Mouse (Mus musculus) midbrain, embryonic 16.5 days (tissue): ENCODE measurements around the gene Adprhl2. TPM values are rescaled to one million over a fixed set of nuclear protein-coding genes. Genes with fewer than 3 reads are reported as not detected.

ENCODE experiments used
- ATAC-seq: fragments of 200-750 bp; cut with Nextera tagmentation; 2 replicates; pipeline ENCODE4 v1.8.0; 2017; ENCODE audit warnings: moderate TSS enrichment
- H3K27ac ChIP-seq: fragments of 300-500 bp; sonication (generic); 2 replicates; pipeline ENCODE4 v1.5.1; 2014; ENCODE audit warnings: mild to moderate bottlenecking, low read length, mixed read lengths
- H3K27me3 ChIP-seq: fragments of 300-500 bp; sonication (generic); 2 replicates; pipeline ENCODE4 v1.6.1; 2014; ENCODE audit warnings: low read depth, low read length, mixed read lengths; ENCODE audit not compliant: control insufficient read depth, insufficient read depth
- H3K36me3 ChIP-seq: fragments of 300-500 bp; sonication (generic); 2 replicates; pipeline ENCODE4 v1.6.1; 2014; ENCODE audit warnings: mild to moderate bottlenecking, low read length, moderate library complexity, mixed read lengths; ENCODE audit not compliant: control insufficient read depth, insufficient read depth
- H3K4me1 ChIP-seq: fragments of 300-500 bp; sonication (generic); 2 replicates; pipeline ENCODE4 v1.6.1; 2014; ENCODE audit warnings: mild to moderate bottlenecking, low read length, mixed read lengths; ENCODE audit not compliant: control insufficient read depth, insufficient read depth
- H3K4me2 ChIP-seq: fragments of 300-500 bp; sonication (generic); 2 replicates; pipeline ENCODE4 v1.6.1; 2014; ENCODE audit warnings: mild to moderate bottlenecking, low read length, mixed read lengths
- H3K4me3 ChIP-seq: fragments of 300-500 bp; sonication (generic); 2 replicates; pipeline ENCODE4 v1.5.1; 2014; ENCODE audit warnings: low read depth, mild to moderate bottlenecking, low read length, moderate library complexity, mixed read lengths
- H3K9ac ChIP-seq: fragments of 300-500 bp; sonication (generic); 2 replicates; pipeline ENCODE4 v1.6.1; 2014; ENCODE audit warnings: low read depth, low read length, mixed read lengths
- H3K9me3 ChIP-seq: fragments of 300-500 bp; sonication (generic); replicated peaks from 2 replicates; pipeline ENCODE4 v1.6.1; 2014; ENCODE audit warnings: mild to moderate bottlenecking, low read length, mixed read lengths; ENCODE audit not compliant: control insufficient read depth, poor library complexity, severe bottlenecking
- WGBS: fragments of 180-500 bp; shearing (Covaris S2); extraction: QIAGEN DNeasy Blood & Tissue Kit; methylation state at CpG from one replicate; pipeline ENCODE4 v1.1.7; 2014; 5-methylcytosine and 5-hydroxymethylcytosine counted together
- polyA plus RNA-seq: library from polyadenylated mRNA; unstranded; fragments of >200 nt; fragmentation: Nextera tagmentation; extraction: Ambion mirVana; gene quantifications from 2 replicates; pipeline ENCODE4 v1.2.1, GENCODE M21; 2015

The Adprhl2 gene
- polyA plus RNA-seq, 1 experiment from 2014 or later: 83.9 TPM

DNA sequence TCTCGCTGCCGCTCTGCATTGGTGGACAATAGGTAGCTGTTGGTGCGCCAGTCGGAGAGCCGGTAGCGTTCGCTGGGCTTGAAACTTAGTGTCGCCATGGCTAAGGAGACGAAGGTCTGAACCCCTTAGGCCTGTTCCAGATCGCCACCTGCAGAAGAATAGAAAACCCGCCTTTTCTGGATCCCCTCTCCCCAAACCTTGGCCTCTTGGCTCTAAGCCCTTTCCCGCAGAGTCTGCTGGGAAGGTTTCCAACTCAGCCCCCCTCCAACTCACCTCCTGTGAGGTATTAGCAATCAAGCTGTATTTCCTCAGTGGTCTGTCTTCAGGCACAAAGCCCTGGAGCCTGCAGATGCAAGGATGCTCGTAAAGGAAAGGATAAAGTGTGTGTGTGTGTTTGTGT lies 3.4 kb upstream of the Adprhl2 start:
- Histone ChIP-seq H3K9ac (peak overlapping the region; percentile 27; the same call in 1 of the 2 replicates), H3K9me3 (no peaks in the 10 kb centered on the region), H3K27ac (no peak overlapping the region; the same call in 1 of the 2 replicates), H3K4me3 (no peak overlapping the region), H3K27me3 (peaks cover 6% of the 10 kb centered on the region), H3K36me3 (no peaks in the 10 kb centered on the region), H3K4me2 (peak overlapping the region; percentile 41; the same call in 1 of the 2 replicates), H3K4me1 (peaks cover 19% of the 10 kb centered on the region)
- no peak for ATAC-seq
- 13% methylated on average over 13 of the region's 13 CpGs for WGBS

GRCm38 (mm10) chr4:126322646-126323045 lies 1.1 kb upstream of the Adprhl2 start:
- Histone ChIP-seq H3K27ac (no peak overlapping the region), H3K4me3 (no peak overlapping the region), H3K4me1 (peaks cover 23% of the 10 kb centered on the region), H3K9me3 (no peaks in the 10 kb centered on the region), H3K9ac (no peak overlapping the region), H3K36me3 (peaks cover 4% of the 10 kb centered on the region), H3K27me3 (peaks cover 6% of the 10 kb centered on the region), H3K4me2 (no peak overlapping the region)
- WGBS: 97% methylated on average over 13 of the region's 13 CpGs
- 0 out of 2 replicates have a peak, but pooled peaks have one; percentile 0 for ATAC-seq

DNA sequence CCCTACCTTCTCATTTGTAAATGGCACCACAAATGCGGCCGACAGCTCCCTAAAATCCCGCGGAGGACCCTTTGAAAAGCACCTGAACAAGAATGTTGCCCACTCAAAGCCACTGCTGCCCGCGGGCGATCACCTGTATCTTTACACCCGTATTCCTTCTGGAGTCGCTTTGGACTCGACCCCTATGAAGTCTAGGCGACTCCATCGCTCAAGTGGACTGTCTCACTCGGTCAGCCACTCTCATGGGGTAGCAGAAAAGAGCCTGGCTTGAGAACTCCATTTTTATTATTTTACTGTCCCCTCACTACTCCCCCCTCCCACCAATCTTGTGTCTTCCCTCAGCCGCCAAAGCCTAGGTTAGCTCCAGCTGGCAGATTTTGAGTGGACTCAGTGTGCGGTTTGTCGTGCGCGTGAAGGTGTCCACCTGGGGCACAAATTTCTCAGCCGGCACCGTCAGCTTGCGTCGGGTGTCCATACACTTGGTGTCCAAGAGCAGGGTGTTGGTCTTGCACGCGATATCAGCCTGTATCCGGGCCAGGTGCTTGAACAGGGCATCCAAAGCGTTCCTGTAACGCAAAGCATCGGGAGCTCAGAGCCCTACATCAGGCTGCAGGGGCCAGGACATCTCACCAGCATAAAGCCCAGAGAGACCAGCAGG lies 480 bp upstream of the Adprhl2 start:
- 52% methylated on average over 28 of the region's 28 CpGs for WGBS
- H3K27ac ChIP-seq: peak overlapping the region; percentile 89; the same call in 1 of the 2 replicates

DNA sequence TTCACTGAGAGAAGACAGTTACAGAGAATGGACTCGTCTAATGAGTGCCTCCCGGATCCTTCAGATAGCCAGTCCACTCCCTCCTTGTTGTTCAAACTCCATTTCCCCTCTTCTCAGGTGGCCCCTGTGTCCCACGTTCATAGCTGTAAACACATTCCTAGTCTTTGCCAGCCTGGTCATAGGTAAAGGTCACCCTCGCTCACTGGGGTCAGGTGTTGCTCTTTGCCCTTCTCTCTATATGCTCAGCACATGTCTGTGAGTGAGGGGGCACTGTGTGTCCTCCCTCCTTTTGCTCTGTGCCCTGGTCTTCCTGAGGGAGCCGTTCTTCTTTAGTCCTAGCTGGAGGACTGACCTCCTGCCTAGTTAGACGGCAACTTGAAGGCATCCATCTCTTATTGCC lies 1.7 kb downstream of the Adprhl2 start:
- Histone ChIP-seq H3K4me2 (no peak overlapping the region), H3K27ac (no peak overlapping the region), H3K9me3 (no peaks in the 10 kb centered on the region), H3K4me1 (peaks cover 14% of the 10 kb centered on the region), H3K4me3 (no peak overlapping the region), H3K36me3 (peaks cover 23% of the 10 kb centered on the region), H3K27me3 (peaks cover 6% of the 10 kb centered on the region), H3K9ac (no peak overlapping the region)
- no peak for ATAC-seq
- 97% methylated on average over 6 of the region's 6 CpGs for WGBS

More for the DNA sequence above, 480 bp upstream of the Adprhl2 start:
- Histone ChIP-seq H3K27me3 (peaks cover 6% of the 10 kb centered on the region), H3K9me3 (no peaks in the 10 kb centered on the region), H3K9ac (no peak overlapping the region; the same call in 1 of the 2 replicates), H3K4me2 (peak overlapping the region; percentile 48), H3K4me3 (peak overlapping the region; percentile 83), H3K36me3 (peaks cover 10% of the 10 kb centered on the region), H3K4me1 (peaks cover 23% of the 10 kb centered on the region)
- ATAC-seq: peak; percentile 49

DNA sequence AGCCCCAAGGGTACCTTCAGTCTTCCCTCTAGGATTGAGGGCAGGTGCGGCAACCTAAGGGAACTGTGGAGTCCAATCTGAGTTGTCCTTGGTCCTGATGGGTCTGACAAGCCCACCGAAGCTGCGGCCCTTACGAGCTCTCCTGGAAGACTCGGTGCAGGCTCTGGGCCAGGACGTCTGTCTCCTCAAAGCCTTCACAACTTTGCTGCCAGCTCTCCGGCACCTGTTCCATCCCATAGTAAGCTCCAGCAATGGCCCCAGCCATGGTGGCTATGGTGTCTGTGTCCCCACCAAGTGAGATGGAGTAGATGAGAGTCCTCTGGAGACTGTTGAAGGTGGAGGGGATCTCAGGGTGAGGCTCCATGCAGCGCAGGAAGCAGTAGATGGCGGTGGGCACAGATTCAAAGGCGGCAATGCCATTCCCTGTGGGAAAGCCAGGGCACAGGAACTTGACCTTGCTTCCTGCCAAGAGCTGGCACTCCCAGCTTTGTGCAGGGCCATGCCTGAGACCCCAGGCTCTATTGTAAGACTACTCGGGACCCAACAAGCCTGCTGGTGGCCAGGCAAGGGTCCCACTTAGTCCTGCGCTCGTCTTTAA lies 5.0 kb downstream of the Adprhl2 start:
- H3K9me3 ChIP-seq: no peaks in the 10 kb centered on the region
- 91% methylated on average over 13 of the region's 13 CpGs for WGBS
- H3K4me2 ChIP-seq: no peak overlapping the region
- H3K27me3 ChIP-seq: no peaks in the 10 kb centered on the region
- no peak overlapping the region for H3K27ac ChIP-seq
- peaks cover 14% of the 10 kb centered on the region for H3K4me1 ChIP-seq
- no peak overlapping the region for H3K4me3 ChIP-seq
- ATAC-seq: no peak
- no peak overlapping the region for H3K9ac ChIP-seq
- peaks cover 23% of the 10 kb centered on the region for H3K36me3 ChIP-seq

- H3K9me3 ChIP-seq: no peaks in the 10 kb centered on the region
- no peak overlapping the region for H3K4me2 ChIP-seq
- WGBS: 49% methylated on average over 5 of the region's 5 CpGs
- H3K36me3 ChIP-seq: peaks cover 23% of the 10 kb centered on the region
- no peak overlapping the region for H3K9ac ChIP-seq
- H3K4me3 ChIP-seq: no peak overlapping the region
- no peak overlapping the region for H3K27ac ChIP-seq
- H3K27me3 ChIP-seq: no peaks in the 10 kb centered on the region
- peaks cover 14% of the 10 kb centered on the region for H3K4me1 ChIP-seq
- ATAC-seq: no peak
These were observed 5.6 kb downstream of the Adprhl2 start for GRCm38 (mm10) chr4:126315931-126316330.

- Histone ChIP-seq H3K9ac (no peak overlapping the region), H3K9me3 (no peaks in the 10 kb centered on the region), H3K36me3 (peaks cover 23% of the 10 kb centered on the region), H3K4me3 (no peak overlapping the region), H3K4me1 (no peaks in the 10 kb centered on the region), H3K27ac (no peak overlapping the region), H3K27me3 (no peaks in the 10 kb centered on the region), H3K4me2 (no peak overlapping the region)
- 54% methylated on average over 10 of the region's 10 CpGs for WGBS
- ATAC-seq: no peak
These were observed 7.1 kb downstream of the Adprhl2 start for GRCm38 (mm10) chr4:126314393-126314792.

GRCm38 (mm10) chr4:126313202-126313601 lies 8.3 kb downstream of the Adprhl2 start:
- no peak overlapping the region for H3K4me3 ChIP-seq
- ATAC-seq: no peak
- no peak overlapping the region for H3K4me2 ChIP-seq
- 38% methylated on average over 5 of the region's 5 CpGs for WGBS
- H3K27me3 ChIP-seq: no peaks in the 10 kb centered on the region
- no peaks in the 10 kb centered on the region for H3K9me3 ChIP-seq
- H3K36me3 ChIP-seq: peaks cover 23% of the 10 kb centered on the region
- H3K9ac ChIP-seq: no peak overlapping the region
- no peak overlapping the region for H3K27ac ChIP-seq
- no peaks in the 10 kb centered on the region for H3K4me1 ChIP-seq

GRCm38 (mm10) chr4:126311566-126312200 lies 9.8 kb downstream of the Adprhl2 start:
- Histone ChIP-seq H3K4me1 (no peaks in the 10 kb centered on the region), H3K9ac (no peak overlapping the region), H3K27ac (no peak overlapping the region), H3K9me3 (no peaks in the 10 kb centered on the region), H3K4me2 (no peak overlapping the region), H3K36me3 (peaks cover 10% of the 10 kb centered on the region), H3K4me3 (no peak overlapping the region), H3K27me3 (no peaks in the 10 kb centered on the region)
- ATAC-seq: no peak
- 86% methylated on average over 16 of the region's 16 CpGs for WGBS
